Mouse (Mus musculus) thymus, adult 18-20 months (tissue): ENCODE data around the gene Acbd7.

ENCODE experiments used
- DNase-seq, 2 experiments: peaks; one replicate each; pipeline ENCODE4 v3.0.0; 2022; ENCODE audit warnings: mixed read lengths in 2 of 2

Acbd7 gene

GRCm38 (mm10) chr2:3335611-3336301, at the start of gene Acbd7:
TSS of gene Acbd7 (plus strand) at chr2:3336168.
- DNase-seq, result peak; percentile 37 to 46

- DNase-seq, result no peak
Observed at GRCm38 (mm10) chr2:3286243-3286642, 49.7 kb upstream of the Acbd7 start.

- no peak for DNase-seq
Observed at GRCm38 (mm10) chr2:3289581-3289980, 46.4 kb upstream of the Acbd7 start.

DNA sequence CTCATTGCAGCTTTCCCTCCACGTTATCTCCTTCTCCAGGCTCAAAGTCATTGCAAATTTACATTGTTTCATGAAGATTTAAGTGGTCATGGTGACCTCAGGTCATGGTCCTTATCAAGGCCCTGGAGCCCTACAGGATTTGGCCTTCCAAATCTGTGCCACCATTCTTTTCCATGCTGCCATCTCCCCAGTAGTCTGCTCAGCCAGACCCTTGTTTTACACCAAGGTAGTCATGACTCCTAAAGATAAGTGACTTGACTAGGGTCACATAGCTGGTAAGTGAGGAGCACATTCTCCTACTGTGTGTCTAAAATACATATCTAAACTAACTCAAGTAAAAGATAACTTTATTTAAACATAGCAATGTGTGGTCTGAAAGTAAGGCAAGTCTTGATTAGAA, 43.8 kb upstream of the Acbd7 start:
- no peak for DNase-seq

DNA sequence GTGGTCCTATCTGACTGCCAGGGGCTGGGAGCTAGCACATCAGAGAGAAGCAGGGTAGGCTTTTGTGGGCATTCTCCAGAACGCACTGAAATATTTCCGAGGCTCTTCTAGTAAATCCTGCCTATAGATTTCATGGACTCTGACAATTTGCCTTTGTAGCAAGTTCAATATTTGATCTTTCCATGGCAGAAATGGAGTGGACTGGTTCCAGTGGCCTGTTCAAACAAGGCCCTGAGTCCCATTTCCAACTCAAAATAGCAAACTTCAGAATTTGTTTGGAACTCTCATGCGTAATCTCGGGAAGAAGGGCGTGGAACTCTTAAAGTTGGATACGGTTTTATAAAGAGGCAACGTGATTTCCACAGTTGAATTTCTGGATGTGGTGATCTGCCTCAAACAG, 40.1 kb upstream of the Acbd7 start:
- no peak for DNase-seq

GRCm38 (mm10) chr2:3305426-3306025, 30.4 kb upstream of the Acbd7 start:
- no peak for DNase-seq

DNA sequence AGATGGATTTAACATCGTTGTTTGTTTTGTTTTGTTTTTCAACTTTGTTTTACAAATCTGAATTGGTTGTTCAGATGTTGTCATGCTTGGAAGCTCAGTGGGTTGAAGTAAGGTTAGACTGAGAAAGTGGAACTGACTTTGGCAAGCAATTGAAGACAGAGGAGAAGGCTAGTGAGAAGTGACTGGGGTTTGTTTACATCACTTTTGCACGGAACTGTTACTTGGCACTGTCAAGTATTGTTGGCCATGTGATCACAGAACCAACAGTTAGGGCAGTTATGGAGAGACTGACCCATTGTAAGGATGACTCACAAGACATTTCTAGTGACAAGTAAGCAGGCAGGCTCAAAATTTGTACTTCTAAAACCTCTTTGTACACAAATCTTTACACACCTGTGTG, 12.8 kb upstream of the Acbd7 start:
- DNase-seq, result no peak

DNA sequence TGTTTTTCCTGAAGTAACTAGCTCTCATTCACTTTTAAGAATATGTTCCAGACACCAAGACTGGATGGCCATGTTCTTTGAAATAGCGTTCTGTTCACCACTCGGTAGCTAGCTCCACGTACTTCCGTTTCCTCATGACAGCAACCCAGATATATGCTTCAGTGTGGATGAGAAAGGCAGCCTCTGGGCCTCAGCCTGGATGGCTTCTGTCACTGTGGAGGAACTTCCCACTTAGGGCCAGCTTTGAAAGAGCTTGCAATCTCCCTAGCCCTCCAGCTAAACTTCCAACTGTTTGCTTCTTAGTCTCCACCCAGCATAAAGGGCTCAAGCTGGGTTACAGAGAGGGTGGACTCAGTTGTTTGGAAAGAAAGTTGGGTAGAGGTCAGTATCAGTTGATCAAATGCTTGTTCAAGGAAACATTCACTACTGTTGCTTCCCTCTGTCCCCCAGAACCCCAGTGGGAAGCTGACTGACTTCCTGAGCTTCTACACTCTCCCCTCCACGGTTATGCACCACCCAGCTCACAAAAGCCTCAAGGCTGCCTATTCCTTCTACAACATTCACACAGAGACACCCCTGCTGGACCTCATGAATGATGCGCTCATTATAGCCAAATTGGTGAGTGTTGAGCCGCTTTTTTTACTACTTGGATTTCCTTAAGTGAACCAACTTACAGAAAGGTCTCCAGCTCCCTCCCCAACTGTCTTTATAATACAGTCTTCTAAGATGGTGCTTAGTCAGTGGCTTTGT, 11.4 kb upstream of the Acbd7 start:
- no peak for DNase-seq

- DNase-seq, result no peak
Observed at GRCm38 (mm10) chr2:3326547-3326946, 9.4 kb upstream of the Acbd7 start.

GRCm38 (mm10) chr2:3327351-3327750, 8.6 kb upstream of the Acbd7 start:
- DNase-seq, result no peak

DNA sequence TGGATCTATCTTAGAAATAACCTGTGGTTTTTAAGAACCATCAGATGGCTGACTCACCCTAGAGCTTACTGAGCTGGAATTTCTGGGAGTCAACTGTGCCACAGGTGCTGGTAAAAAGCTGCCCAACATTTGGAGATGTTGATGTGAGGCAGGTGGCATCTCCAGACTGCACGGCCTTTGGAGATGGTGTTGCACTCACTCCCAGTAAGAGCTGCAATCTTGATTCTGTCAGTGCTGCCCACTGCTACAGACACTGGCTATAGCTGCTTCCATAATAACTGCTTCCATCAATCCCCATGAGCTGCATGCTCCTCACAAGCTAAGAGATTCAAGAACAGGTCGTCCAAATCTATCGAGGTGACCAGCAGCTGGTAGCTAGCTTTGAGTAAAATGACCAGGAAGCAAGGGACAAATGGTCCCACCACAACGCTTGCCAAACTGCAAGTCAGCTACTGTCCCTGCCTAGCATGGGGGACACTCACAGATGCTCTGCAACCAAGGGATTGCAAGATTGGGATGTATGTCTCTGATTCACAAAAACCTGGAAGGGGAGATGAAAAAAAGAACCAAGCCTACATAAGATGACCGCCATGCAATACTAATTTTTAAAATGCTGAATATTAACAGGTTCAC, 4.8 kb upstream of the Acbd7 start:
- DNase-seq, result no peak

DNA sequence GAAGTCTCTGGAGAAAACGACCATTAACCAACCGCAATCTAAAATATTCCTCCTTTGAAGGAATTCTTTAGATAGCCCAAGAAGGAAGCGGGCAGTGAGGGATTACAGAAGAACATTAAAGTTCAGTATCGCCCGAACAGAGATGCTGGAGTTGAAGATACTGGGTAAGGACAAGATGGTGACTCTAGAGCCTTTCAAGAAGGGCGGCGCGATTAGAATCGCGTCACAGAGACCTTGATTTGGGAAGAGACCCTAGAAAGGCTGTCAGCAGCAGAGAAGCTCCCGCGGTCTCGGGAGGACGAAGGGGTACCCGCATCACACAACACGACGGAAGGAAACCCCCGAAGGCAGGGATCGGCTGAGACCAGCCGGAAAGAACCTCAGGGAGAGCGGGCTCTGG, 3.9 kb upstream of the Acbd7 start:
- DNase-seq, result no peak

DNA sequence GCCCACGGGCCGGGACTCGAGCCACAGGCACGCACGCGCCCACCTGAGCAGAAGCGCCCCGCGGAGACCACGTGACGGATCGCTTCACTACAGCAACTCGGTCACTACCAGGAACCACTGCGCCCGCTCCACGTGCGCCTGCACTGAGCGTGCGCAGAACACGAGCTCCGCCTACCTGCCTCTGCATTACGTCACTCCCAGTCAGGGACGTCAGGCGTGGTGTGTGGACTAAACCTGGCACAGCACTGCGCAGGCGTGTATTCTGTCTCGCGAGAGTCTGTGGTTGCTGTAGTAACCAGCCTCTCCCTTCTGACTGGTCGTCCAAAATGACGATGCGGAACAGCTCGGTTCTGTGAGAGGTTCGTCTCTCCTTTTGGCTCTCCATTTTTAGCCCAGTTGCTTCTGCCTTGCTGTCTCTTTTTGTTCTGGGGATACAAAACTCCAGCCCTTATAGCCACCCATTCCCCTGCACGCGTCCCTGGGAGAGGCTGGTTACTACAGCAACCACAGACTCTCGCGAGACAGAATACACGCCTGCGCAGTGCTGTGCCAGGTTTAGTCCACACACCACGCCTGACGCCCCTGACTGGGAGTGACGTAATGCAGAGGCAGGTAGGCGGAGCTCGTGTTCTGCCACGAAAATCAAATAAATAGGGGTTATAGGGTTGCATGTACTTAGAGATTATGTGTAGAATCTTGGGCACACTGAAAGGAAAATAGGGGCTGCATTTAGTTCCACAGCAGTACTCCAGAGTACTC, 3.3 kb upstream of the Acbd7 start, which contains the start of gene Rpp38:
Gene Rpp38, minus strand, starts transcription at position 160 of the 759 bp plus-strand sequence.
- DNase-seq, result peak; percentile 98 to 99

DNA sequence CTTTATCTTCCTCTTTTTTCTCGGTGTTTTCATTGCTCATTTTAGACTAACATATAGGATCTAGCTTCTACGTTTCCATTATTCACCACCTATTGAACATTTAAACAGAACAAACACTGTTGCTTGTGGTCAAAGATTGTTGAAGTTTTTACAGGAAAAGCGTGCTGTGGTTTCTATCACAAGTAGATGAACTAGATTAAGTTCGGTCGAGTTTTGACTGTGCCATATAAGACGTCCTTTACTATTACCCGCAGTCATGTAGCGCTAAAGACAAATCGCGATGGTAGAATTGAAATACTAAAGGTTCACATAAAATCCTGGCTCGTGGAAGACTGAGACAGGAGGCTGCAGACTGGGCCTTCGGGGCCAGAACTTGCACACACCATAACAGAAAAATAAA, 2.2 kb upstream of the Acbd7 start:
- DNase-seq, result no peak

DNA sequence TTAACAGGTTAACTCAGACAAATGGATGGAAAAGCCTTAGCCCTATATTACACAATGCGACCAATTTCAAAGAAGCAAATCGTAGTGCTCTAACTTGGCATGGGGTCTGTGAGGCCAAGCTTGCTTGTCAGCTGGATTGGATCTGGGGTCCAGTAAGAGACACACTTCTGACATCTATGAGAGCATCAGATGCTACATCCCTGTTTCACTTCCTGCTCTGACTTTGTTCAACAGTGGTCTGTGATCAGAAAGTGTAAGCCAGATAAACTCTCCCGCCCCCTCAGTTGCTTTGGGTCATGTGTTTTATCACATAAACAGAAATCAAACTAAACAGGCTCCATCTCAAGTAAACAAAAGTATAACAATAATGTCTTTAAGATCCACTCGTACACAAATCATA, 12.5 kb downstream of the Acbd7 start:
- DNase-seq, result no peak

- DNase-seq, result no peak
Observed at GRCm38 (mm10) chr2:3348919-3349318, 13.0 kb downstream of the Acbd7 start.

- no peak for DNase-seq
Observed at GRCm38 (mm10) chr2:3353160-3353559, 17.2 kb downstream of the Acbd7 start.

DNA sequence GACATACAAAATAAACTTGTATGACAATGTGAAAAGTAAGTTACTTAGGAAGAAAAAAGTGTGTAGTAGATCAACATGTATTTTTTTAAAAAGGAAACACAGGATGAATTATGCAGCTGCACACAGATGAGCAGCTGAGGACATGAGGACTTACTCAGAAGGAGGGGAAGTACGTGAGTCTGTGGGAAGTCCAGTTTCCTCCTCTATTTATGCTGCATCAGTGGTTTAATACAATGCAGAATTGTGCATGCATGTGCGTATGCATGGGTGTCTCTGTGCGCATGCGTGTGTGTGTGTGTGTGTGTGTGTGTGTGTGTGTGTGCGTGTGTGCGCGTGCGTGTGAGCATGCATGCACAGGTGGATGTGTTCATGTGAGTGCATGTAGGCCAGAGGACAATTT, 19.8 kb downstream of the Acbd7 start:
- no peak for DNase-seq

GRCm38 (mm10) chr2:3356311-3356710, 20.3 kb downstream of the Acbd7 start:
- DNase-seq, result no peak

- DNase-seq, result no peak
Observed at GRCm38 (mm10) chr2:3357887-3358286, 21.9 kb downstream of the Acbd7 start.

DNA sequence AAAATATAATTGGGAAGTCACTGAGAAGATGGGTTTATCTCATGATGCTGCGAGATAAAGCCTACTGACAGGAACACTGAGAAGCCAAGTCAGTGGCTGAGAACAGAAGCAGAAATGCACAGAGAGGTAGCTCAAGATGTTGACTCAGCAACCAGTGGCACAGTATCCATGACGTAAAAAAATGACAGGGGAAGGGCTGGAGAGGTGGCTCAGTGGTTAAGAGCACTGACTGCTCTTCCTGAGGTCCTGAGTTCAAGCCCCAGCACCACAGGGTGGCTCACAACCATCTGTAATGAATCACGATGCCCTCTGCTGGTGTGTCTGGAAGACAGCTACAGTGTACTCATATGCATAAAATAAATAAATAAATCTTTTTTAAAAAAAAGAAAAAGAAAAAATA, 25.1 kb downstream of the Acbd7 start:
- DNase-seq, result no peak

- no peak for DNase-seq
Observed at GRCm38 (mm10) chr2:3365127-3365526, 29.2 kb downstream of the Acbd7 start.
